Mouse (Mus musculus) stomach, embryonic 14.5 days (tissue): ENCODE results near the gene Fars2. TPM values are rescaled to one million over a fixed set of nuclear protein-coding genes. Genes with fewer than 3 reads are reported as not detected.
A peak's percentile ranks its signal among the peaks of the same experiment; 100 is the strongest.

ENCODE experiments used
- ATAC-seq: fragments of 200-750 bp; cut with Nextera tagmentation; 2 replicates; pipeline ENCODE4 v1.8.0; 2017; ENCODE audit warnings: low read depth, moderate TSS enrichment; ENCODE audit not compliant: insufficient number of reproducible peaks, insufficient read depth, low FRiP score
- H3K27ac ChIP-seq: fragments of 300-500 bp; sonication (generic); 2 replicates; pipeline ENCODE4 v1.5.1; 2014; ENCODE audit warnings: mild to moderate bottlenecking, low read length, moderate library complexity, mixed read lengths
- H3K27me3 ChIP-seq: fragments of 300-500 bp; sonication (generic); 2 replicates; pipeline ENCODE4 v1.6.1; 2014; ENCODE audit warnings: low read length, control low read depth, mixed read lengths; ENCODE audit not compliant: control insufficient read depth, insufficient read depth
- H3K36me3 ChIP-seq: fragments of 300-500 bp; sonication (generic); 2 replicates; pipeline ENCODE4 v1.6.1; 2014; ENCODE audit warnings: mild to moderate bottlenecking, control low read depth, low read length, moderate library complexity, mixed read lengths; ENCODE audit not compliant: control insufficient read depth, insufficient read depth
- H3K4me1 ChIP-seq: fragments of 300-500 bp; sonication (generic); 2 replicates; pipeline ENCODE4 v1.6.1; 2014; ENCODE audit warnings: low read length, control low read depth, mixed read lengths; ENCODE audit not compliant: control insufficient read depth, insufficient read depth
- H3K4me2 ChIP-seq: fragments of 300-500 bp; sonication (generic); replicated peaks from 2 replicates; pipeline ENCODE4 v1.6.1; 2014; ENCODE audit warnings: low read depth, low read length, control low read depth
- H3K4me3 ChIP-seq: fragments of 300-500 bp; sonication (generic); 2 replicates; pipeline ENCODE4 v1.5.1; 2014; ENCODE audit warnings: low read depth, low read length, control low read depth
- H3K9ac ChIP-seq: fragments of 300-500 bp; sonication (generic); replicated peaks from 2 replicates; pipeline ENCODE4 v1.6.1; 2014; ENCODE audit warnings: low read depth, mild to moderate bottlenecking, control low read depth, low read length, moderate library complexity, mixed read lengths
- H3K9me3 ChIP-seq: fragments of 300-500 bp; sonication (generic); 2 replicates; pipeline ENCODE4 v1.6.1; 2016; ENCODE audit warnings: low read depth, low read length, control low read depth; ENCODE audit not compliant: control insufficient read depth
- WGBS: fragments of 180-500 bp; shearing (Covaris S2); extraction: QIAGEN DNeasy Blood & Tissue Kit; methylation state at CpG from one replicate; pipeline ENCODE4 v1.1.7; 2014; 5-methylcytosine and 5-hydroxymethylcytosine counted together
- polyA plus RNA-seq: library from polyadenylated mRNA; unstranded; fragments of >200 nt; fragmentation: Nextera tagmentation; extraction: Ambion mirVana; gene quantifications from 2 replicates; pipeline ENCODE4 v1.2.1, GENCODE M21; 2014

Gene Fars2
- polyA plus RNA-seq, 1 experiment from 2014 or later: 40.0 TPM

GRCm38 (mm10) chr13:36296574-36296973 lies 179.4 kb downstream of the Fars2 start:
- no peaks in the 10 kb centered on the region for H3K27me3 ChIP-seq
- H3K4me3 ChIP-seq: no peak overlapping the region
- no peak overlapping the region for H3K9ac ChIP-seq
- no peaks in the 10 kb centered on the region for H3K9me3 ChIP-seq
- no peaks in the 10 kb centered on the region for H3K36me3 ChIP-seq
- H3K4me1 ChIP-seq: peaks cover 13% of the 10 kb centered on the region; the same call in 1 of the 2 replicates
- H3K4me2 ChIP-seq: no peak overlapping the region
- peak overlapping the region; percentile 77; the same call in 1 of the 2 replicates for H3K27ac ChIP-seq
- ATAC-seq: peak; percentile 67; the same call in 1 of the 2 replicates
- 39% methylated on average over 4 of the region's 4 CpGs for WGBS

DNA sequence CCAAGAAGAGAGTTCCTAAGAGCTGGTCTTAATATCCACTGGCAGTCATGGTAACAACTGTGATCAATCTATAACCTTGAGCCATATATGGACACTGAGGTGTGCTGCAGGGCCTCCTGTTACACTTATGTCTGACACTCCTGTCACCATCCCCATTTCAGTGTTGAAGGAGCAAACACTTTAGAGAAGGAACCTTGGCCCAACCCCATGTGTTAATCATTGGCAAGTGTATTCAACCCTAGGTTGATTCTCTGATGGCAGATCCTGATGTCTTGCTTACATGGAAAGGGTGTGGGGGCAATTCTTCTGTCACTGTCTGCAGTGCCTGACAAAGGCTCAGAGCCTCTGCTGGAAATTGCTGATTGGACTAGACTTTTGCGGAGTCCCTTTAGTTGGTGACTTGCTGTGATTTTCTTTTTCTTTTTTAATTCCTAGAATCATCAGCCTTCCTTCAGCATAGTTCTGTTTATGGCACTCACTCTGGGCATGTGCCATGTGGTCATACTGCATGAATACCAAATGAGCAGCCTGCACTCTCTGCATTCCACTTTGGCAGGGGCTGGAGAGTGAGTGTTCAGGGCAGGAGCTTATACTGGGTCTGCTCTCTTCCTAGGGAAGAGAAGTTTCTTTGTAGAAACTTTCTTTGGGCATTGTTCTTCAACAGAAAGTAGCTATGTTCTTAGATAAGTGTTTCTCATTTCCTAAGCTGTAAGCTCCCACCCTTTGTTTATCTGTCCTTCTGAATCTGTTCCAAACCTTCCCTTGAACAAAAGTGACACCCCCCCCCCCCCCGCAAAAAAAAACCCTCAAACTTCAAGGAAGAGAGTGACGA lies 181.0 kb downstream of the Fars2 start:
- Histone ChIP-seq H3K4me2 (no peak overlapping the region), H3K27ac (no peak overlapping the region; the same call in 1 of the 2 replicates), H3K9me3 (no peaks in the 10 kb centered on the region), H3K9ac (no peak overlapping the region), H3K4me3 (no peak overlapping the region), H3K4me1 (peaks cover 13% of the 10 kb centered on the region; the same call in 1 of the 2 replicates), H3K36me3 (no peaks in the 10 kb centered on the region), H3K27me3 (no peaks in the 10 kb centered on the region)
- 50% methylated on average over 3 of the region's 3 CpGs for WGBS
- ATAC-seq: no peak

DNA sequence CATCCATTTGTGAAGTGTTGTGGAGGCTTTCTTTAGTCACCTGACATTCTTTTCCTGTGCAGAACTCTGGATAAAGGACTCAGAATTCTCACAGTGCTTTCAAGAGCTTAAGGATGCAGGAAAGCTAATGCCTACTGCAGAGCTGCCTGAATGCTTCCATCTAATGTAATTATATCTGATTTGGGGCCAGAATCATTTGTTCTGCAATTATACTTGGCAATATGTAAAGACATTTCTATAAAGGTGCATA lies 181.5 kb downstream of the Fars2 start:
- Histone ChIP-seq H3K4me2 (no peak overlapping the region), H3K36me3 (no peaks in the 10 kb centered on the region), H3K4me3 (no peak overlapping the region), H3K4me1 (peaks cover 13% of the 10 kb centered on the region; the same call in 1 of the 2 replicates), H3K9me3 (no peaks in the 10 kb centered on the region), H3K27me3 (no peaks in the 10 kb centered on the region), H3K9ac (no peak overlapping the region), H3K27ac (no peak overlapping the region)
- ATAC-seq: no peak

- Histone ChIP-seq H3K9me3 (no peaks in the 10 kb centered on the region), H3K9ac (no peak overlapping the region), H3K27ac (no peak overlapping the region), H3K27me3 (no peaks in the 10 kb centered on the region), H3K4me3 (no peak overlapping the region), H3K4me1 (0 out of 2 replicates have a peak, but pooled peaks cover 6% of the 10 kb centered on the region), H3K4me2 (no peak overlapping the region), H3K36me3 (no peaks in the 10 kb centered on the region)
- no peak for ATAC-seq
- WGBS: 76% methylated on average over 3 of the region's 3 CpGs
Observed at GRCm38 (mm10) chr13:36302770-36303169, 185.6 kb downstream of the Fars2 start.

DNA sequence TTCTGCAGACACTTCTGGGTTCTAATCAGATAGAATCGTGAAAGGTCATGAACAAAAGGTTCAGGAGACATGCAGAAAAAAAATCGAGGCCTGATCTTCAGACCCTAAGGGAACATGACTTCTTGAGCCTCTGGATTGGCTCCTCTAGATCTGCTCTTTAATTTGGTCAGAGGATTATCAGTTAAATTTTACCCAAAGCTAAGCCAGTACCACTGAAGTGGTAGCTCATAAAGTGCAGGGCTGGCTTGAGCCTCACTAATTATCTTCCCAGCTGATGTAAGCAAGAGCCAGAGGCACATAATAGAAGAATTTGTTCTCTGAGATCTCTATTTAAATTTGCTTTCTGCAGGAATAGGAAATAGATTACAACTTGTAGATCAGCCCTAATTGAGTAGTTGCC lies 188.1 kb downstream of the Fars2 start:
- Histone ChIP-seq H3K4me2 (no peak overlapping the region), H3K4me1 (no peaks in the 10 kb centered on the region), H3K27ac (no peak overlapping the region), H3K9me3 (no peaks in the 10 kb centered on the region), H3K4me3 (no peak overlapping the region), H3K9ac (no peak overlapping the region), H3K27me3 (no peaks in the 10 kb centered on the region), H3K36me3 (no peaks in the 10 kb centered on the region)
- WGBS: 79% methylated on average over 2 of the region's 2 CpGs
- ATAC-seq: no peak

GRCm38 (mm10) chr13:36307386-36307785 lies 190.2 kb downstream of the Fars2 start:
- no peaks in the 10 kb centered on the region for H3K27me3 ChIP-seq
- no peaks in the 10 kb centered on the region for H3K9me3 ChIP-seq
- WGBS: 77% methylated on average over 4 of the region's 4 CpGs

GRCm38 (mm10) chr13:36309160-36309559 lies 191.9 kb downstream of the Fars2 start:
- Histone ChIP-seq H3K9ac (no peak overlapping the region), H3K4me3 (no peak overlapping the region), H3K36me3 (no peaks in the 10 kb centered on the region), H3K4me1 (no peaks in the 10 kb centered on the region), H3K27ac (no peak overlapping the region), H3K9me3 (no peaks in the 10 kb centered on the region), H3K4me2 (no peak overlapping the region), H3K27me3 (no peaks in the 10 kb centered on the region)
- ATAC-seq: no peak
- 57% methylated on average over 1 of the region's 1 CpGs for WGBS

More at GRCm38 (mm10) chr13:36307386-36307785, 190.2 kb downstream of the Fars2 start:
- ATAC-seq: no peak
- Histone ChIP-seq H3K4me3 (no peak overlapping the region), H3K36me3 (no peaks in the 10 kb centered on the region), H3K9ac (no peak overlapping the region), H3K4me1 (no peaks in the 10 kb centered on the region), H3K27ac (no peak overlapping the region), H3K4me2 (no peak overlapping the region)

DNA sequence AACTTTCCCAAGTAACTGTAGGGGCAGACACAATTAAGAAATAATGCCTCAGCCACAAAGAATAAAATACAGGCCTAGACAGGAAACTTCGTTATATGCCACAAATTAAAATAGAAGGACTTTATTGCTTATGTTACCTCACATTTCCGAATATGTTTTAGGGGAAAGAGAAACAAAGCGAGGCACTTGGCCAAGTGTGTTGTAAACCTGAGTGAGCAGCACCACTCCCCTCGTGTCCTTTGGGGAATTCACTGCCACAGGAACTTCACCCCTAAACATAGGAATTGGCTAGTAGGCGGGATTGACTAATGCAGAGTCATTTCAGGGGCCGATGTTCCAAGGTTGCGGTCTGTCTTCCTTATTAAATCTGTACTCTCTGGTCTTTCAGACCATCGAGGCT lies 197.0 kb downstream of the Fars2 start:
- Histone ChIP-seq H3K27me3 (no peaks in the 10 kb centered on the region), H3K27ac (no peak overlapping the region), H3K9me3 (no peaks in the 10 kb centered on the region), H3K4me3 (no peak overlapping the region), H3K36me3 (no peaks in the 10 kb centered on the region), H3K4me1 (no peaks in the 10 kb centered on the region), H3K9ac (no peak overlapping the region), H3K4me2 (no peak overlapping the region)
- ATAC-seq: no peak
- WGBS: 80% methylated on average over 8 of the region's 8 CpGs
